Mouse (Mus musculus): ENCODE data around the gene Kat2a. TPM values are rescaled to one million over a fixed set of nuclear protein-coding genes. Genes with fewer than 3 reads are reported as not detected.

Kat2a gene
- polyA plus RNA-seq, 1 experiment from 2014 or later = 11.8 TPM

DNA sequence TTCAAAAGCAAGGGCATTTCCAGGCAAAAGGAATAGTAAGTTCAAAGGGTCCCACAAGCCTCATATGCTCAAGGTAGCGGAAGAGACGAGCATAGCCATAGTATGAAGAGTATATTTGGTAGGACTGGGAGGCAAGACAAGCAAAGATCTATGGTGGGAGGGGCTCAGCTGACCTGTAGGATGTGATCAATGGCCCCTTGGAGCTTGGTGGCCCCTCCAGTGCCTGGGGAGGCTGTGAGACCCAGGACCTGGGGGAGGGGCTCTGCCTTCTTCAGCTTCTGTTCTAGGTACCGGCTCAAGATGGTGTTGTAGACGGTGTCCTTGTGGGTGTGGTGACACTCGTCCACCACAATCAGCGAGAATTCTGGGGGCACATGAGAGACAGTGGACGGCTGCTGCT, 9.4 kb downstream of the Kat2a start:
- Histone ChIP-seq H3K9ac (ENCODE audit: low read depth, low read length) (no peak overlapping the region), H3K4me3 (ENCODE audit: low read depth, low read length) (peak overlapping the region; percentile 30)

DNA sequence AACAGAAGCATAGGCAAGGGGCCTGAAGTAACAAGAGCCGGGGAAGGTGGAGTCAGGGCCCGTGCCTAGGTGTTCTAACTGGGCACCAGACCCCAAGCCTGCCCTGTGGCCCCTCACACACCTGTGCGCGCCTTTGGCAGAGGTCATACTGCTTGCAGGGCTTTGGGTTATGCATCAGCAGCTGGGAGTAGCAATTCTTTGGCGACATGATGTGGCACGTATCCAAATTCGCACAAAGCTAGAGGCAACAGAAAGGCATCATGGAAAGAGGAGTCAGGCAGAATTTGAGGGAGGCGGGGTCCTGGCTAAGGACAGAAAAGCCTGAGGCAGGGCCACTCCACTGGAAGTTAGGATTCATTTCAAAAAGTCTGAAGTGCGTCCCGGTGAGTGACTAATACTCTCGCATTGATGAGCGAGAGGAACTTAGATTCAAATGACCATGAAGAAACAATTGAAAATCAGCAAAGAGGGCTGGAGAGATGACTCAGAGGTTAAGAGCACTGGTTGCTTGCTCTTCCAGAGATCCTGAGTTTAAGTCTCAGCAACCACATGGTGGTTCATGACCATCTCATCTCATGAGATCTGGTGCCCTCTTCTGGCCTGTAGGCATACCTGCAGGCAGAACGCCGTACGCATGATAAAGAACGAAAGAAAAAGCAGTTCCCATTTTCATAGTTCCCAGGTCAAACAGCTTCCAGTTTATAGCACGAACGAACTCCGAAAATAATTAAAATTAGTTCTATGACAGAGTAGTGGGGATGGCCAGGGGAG, 10.0 kb downstream of the Kat2a start:
- WGBS = 35% methylated on average over 19 of the region's 19 CpGs
- peak overlapping the region; percentile 30 for H3K4me3 ChIP-seq (ENCODE audit: low read depth, low read length)
- H3K9me3 ChIP-seq (ENCODE audit: control insufficient read depth) = no peaks in the 10 kb centered on the region
- H3K4me2 ChIP-seq (replicated peaks; ENCODE audit: low read depth) = peak overlapping the region; percentile 67
- 0 out of 2 replicates have a peak, but pooled peaks cover 4% of the 10 kb centered on the region for H3K4me1 ChIP-seq (replicated peaks; ENCODE audit: control insufficient read depth, insufficient read depth, low read length)
- no peak overlapping the region for H3K27ac ChIP-seq (ENCODE audit: low read depth, low read length)
- peak; percentile 97 for TF ChIP-seq CTCF (IDR thresholded peaks at IDR 0.05; ENCODE audit: low read depth)
- H3K9ac ChIP-seq (ENCODE audit: low read depth, low read length) = no peak overlapping the region
- H3K36me3 ChIP-seq (ENCODE audit: control insufficient read depth, insufficient read depth) = peaks cover 34% of the 10 kb centered on the region
- H3K27me3 ChIP-seq (replicated peaks; ENCODE audit: control insufficient read depth, insufficient read depth, low read length) = no peaks in the 10 kb centered on the region
- peak; percentile 39; the same call in 1 of the 2 replicates for ATAC-seq

More for the DNA sequence above, 9.4 kb downstream of the Kat2a start:
- H3K27ac ChIP-seq (ENCODE audit: low read depth, low read length) = no peak overlapping the region
- H3K4me2 ChIP-seq (replicated peaks; ENCODE audit: low read depth) = peak overlapping the region; percentile 67
- H3K27me3 ChIP-seq (replicated peaks; ENCODE audit: control insufficient read depth, insufficient read depth, low read length) = no peaks in the 10 kb centered on the region
- H3K9me3 ChIP-seq (ENCODE audit: control insufficient read depth) = no peaks in the 10 kb centered on the region
- 0 out of 2 replicates have a peak, but pooled peaks cover 4% of the 10 kb centered on the region for H3K4me1 ChIP-seq (replicated peaks; ENCODE audit: control insufficient read depth, insufficient read depth, low read length)
- 51% methylated on average over 7 of the region's 7 CpGs for WGBS
- peaks cover 34% of the 10 kb centered on the region for H3K36me3 ChIP-seq (ENCODE audit: control insufficient read depth, insufficient read depth)
- no peak for ATAC-seq
- TF ChIP-seq CTCF (IDR thresholded peaks at IDR 0.05; ENCODE audit: low read depth) = no peak

DNA sequence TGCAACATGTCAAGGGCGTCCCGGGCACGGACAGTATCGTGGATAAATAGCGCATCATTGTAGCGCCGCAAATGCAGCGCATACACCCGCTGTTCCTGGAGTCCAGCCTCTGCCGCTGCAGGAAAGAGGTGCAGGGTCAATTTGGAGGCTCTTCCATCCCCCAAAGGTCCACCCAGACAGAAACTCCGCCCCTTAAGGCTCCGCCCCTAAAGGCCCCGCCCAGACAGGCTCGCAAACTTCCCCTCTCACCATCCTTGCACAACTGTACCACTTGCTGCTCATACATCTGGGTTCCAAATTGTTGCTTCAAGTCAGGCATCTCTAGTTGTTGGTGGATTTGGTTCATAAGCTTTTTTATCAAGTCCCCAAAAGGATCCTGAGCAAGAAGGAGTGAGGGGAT, 11.0 kb downstream of the Kat2a start:
- Histone ChIP-seq H3K36me3 (ENCODE audit: control insufficient read depth, insufficient read depth) (peaks cover 24% of the 10 kb centered on the region), H3K9ac (ENCODE audit: low read depth, low read length) (no peak overlapping the region), H3K27me3 (replicated peaks; ENCODE audit: control insufficient read depth, insufficient read depth, low read length) (no peaks in the 10 kb centered on the region), H3K4me3 (ENCODE audit: low read depth, low read length) (no peak overlapping the region), H3K4me2 (replicated peaks; ENCODE audit: low read depth) (peak overlapping the region; percentile 48), H3K4me1 (replicated peaks; ENCODE audit: control insufficient read depth, insufficient read depth, low read length) (0 out of 2 replicates have a peak, but pooled peaks cover 4% of the 10 kb centered on the region), H3K9me3 (ENCODE audit: control insufficient read depth) (no peaks in the 10 kb centered on the region), H3K27ac (ENCODE audit: low read depth, low read length) (no peak overlapping the region)
- WGBS = 12% methylated on average over 14 of the region's 14 CpGs
- no peak for TF ChIP-seq CTCF (IDR thresholded peaks at IDR 0.05; ENCODE audit: low read depth)
- no peak for ATAC-seq

GRCm38 (mm10) chr11:100700710-100701109, 11.6 kb downstream of the Kat2a start:
- Histone ChIP-seq H3K4me3 (ENCODE audit: low read depth, low read length) (no peak overlapping the region), H3K27me3 (replicated peaks; ENCODE audit: control insufficient read depth, insufficient read depth, low read length) (no peaks in the 10 kb centered on the region), H3K9ac (ENCODE audit: low read depth, low read length) (no peak overlapping the region), H3K36me3 (ENCODE audit: control insufficient read depth, insufficient read depth) (peaks cover 18% of the 10 kb centered on the region), H3K4me2 (replicated peaks; ENCODE audit: low read depth) (peak overlapping the region; percentile 48; the same call in 1 of the 2 replicates), H3K9me3 (ENCODE audit: control insufficient read depth) (no peaks in the 10 kb centered on the region), H3K4me1 (replicated peaks; ENCODE audit: control insufficient read depth, insufficient read depth, low read length) (0 out of 2 replicates have a peak, but pooled peaks cover 4% of the 10 kb centered on the region), H3K27ac (ENCODE audit: low read depth, low read length) (no peak overlapping the region)
- WGBS = 85% methylated on average over 3 of the region's 3 CpGs
- no peak for TF ChIP-seq CTCF (IDR thresholded peaks at IDR 0.05; ENCODE audit: low read depth)
- ATAC-seq = no peak

GRCm38 (mm10) chr11:100697921-100698320, 14.3 kb downstream of the Kat2a start:
- Histone ChIP-seq H3K27ac (ENCODE audit: low read depth, low read length) (no peak overlapping the region), H3K4me3 (ENCODE audit: low read depth, low read length) (no peak overlapping the region), H3K36me3 (ENCODE audit: control insufficient read depth, insufficient read depth) (peaks cover 8% of the 10 kb centered on the region; the same call in 1 of the 2 replicates), H3K27me3 (replicated peaks; ENCODE audit: control insufficient read depth, insufficient read depth, low read length) (no peaks in the 10 kb centered on the region), H3K4me2 (replicated peaks; ENCODE audit: low read depth) (no peak overlapping the region), H3K9me3 (ENCODE audit: control insufficient read depth) (no peaks in the 10 kb centered on the region), H3K9ac (ENCODE audit: low read depth, low read length) (no peak overlapping the region), H3K4me1 (replicated peaks; ENCODE audit: control insufficient read depth, insufficient read depth, low read length) (peaks cover 4% of the 10 kb centered on the region; the same call in 1 of the 2 replicates)
- WGBS = 67% methylated on average over 7 of the region's 7 CpGs
- no peak for ATAC-seq
- no peak for TF ChIP-seq CTCF (IDR thresholded peaks at IDR 0.05; ENCODE audit: low read depth)

DNA sequence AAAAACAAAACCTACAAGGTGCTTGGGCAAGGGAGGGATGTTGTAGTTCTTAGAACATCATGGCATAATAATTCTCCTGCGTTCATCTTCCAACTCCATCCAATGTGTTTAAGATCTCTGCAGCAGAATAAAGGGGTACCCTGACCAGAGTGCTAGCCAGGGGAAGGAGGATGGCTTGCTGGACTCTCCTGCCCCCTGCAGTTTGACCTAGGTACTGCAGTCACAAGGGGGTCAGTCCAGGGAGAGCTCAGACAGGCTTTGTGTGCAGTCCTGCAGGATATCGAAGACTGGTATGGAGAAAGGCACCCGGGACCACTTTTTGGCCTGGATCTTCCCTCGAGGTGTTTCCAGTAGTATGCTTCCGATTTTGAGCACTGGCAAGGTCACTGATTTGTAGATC, 17.3 kb downstream of the Kat2a start:
- Histone ChIP-seq H3K36me3 (ENCODE audit: control insufficient read depth, insufficient read depth) (peaks cover 8% of the 10 kb centered on the region; the same call in 1 of the 2 replicates), H3K4me3 (ENCODE audit: low read depth, low read length) (no peak overlapping the region), H3K4me1 (replicated peaks; ENCODE audit: control insufficient read depth, insufficient read depth, low read length) (no peaks in the 10 kb centered on the region; the same call in none of the 2 replicates), H3K27me3 (replicated peaks; ENCODE audit: control insufficient read depth, insufficient read depth, low read length) (no peaks in the 10 kb centered on the region), H3K9ac (ENCODE audit: low read depth, low read length) (no peak overlapping the region), H3K27ac (ENCODE audit: low read depth, low read length) (no peak overlapping the region), H3K9me3 (ENCODE audit: control insufficient read depth) (no peaks in the 10 kb centered on the region), H3K4me2 (replicated peaks; ENCODE audit: low read depth) (no peak overlapping the region)
- ATAC-seq = no peak
- 39% methylated on average over 5 of the region's 5 CpGs for WGBS
- TF ChIP-seq CTCF (IDR thresholded peaks at IDR 0.05; ENCODE audit: low read depth) = peak; percentile 97

All from intestine, postnatal 0 days (tissue).